Mouse (Mus musculus): ENCODE results near the gene Vsig10. TPM values are rescaled to one million over a fixed set of nuclear protein-coding genes. Genes with fewer than 3 reads are reported as not detected.

Gene Vsig10
- polyA plus RNA-seq, 1 experiment from 2014 or later: 2.2 TPM

GRCm38 (mm10) chr5:117360631-117361541 lies 42.0 kb downstream of the Vsig10 start:
- peak overlapping the region; percentile 20; the same call in 1 of the 2 replicates for H3K9ac ChIP-seq (ENCODE audit: low read depth, low read length)
- WGBS: 33% methylated on average over 13 of the region's 13 CpGs
- ATAC-seq (replicated peaks; ENCODE audit: low FRiP score): peak; percentile 70
- peak overlapping the region; percentile 52 for H3K4me2 ChIP-seq
- peaks cover 2% of the 10 kb centered on the region; the same call in 1 of the 2 replicates for H3K36me3 ChIP-seq (ENCODE audit: control insufficient read depth, insufficient read depth, low read length)
- H3K4me1 ChIP-seq (replicated peaks; ENCODE audit: control insufficient read depth, insufficient read depth, low read length): peaks cover 44% of the 10 kb centered on the region
- no peak overlapping the region for H3K4me3 ChIP-seq (ENCODE audit: low read depth, low read length)
- no peaks in the 10 kb centered on the region for H3K27me3 ChIP-seq (replicated peaks; ENCODE audit: control insufficient read depth, insufficient read depth, low read length)
- H3K27ac ChIP-seq (ENCODE audit: low read depth, low read length): peak overlapping the region; percentile 81
- no peaks in the 10 kb centered on the region for H3K9me3 ChIP-seq (ENCODE audit: control insufficient read depth, low read length)
- DNase-seq (ENCODE audit: low spot score): peak; percentile 61

GRCm38 (mm10) chr5:117361590-117361989 lies 42.7 kb downstream of the Vsig10 start:
- Histone ChIP-seq H3K4me3 (ENCODE audit: low read depth, low read length) (no peak overlapping the region), H3K27me3 (replicated peaks; ENCODE audit: control insufficient read depth, insufficient read depth, low read length) (no peaks in the 10 kb centered on the region), H3K4me2 (no peak overlapping the region), H3K27ac (ENCODE audit: low read depth, low read length) (no peak overlapping the region), H3K36me3 (ENCODE audit: control insufficient read depth, insufficient read depth, low read length) (peaks cover 2% of the 10 kb centered on the region; the same call in 1 of the 2 replicates), H3K9ac (ENCODE audit: low read depth, low read length) (no peak overlapping the region), H3K9me3 (ENCODE audit: control insufficient read depth, low read length) (no peaks in the 10 kb centered on the region), H3K4me1 (replicated peaks; ENCODE audit: control insufficient read depth, insufficient read depth, low read length) (peaks cover 37% of the 10 kb centered on the region)
- 85% methylated on average over 4 of the region's 4 CpGs for WGBS
- ATAC-seq (replicated peaks; ENCODE audit: low FRiP score) (no peak), DNase-seq (ENCODE audit: low spot score) (no peak)

DNA sequence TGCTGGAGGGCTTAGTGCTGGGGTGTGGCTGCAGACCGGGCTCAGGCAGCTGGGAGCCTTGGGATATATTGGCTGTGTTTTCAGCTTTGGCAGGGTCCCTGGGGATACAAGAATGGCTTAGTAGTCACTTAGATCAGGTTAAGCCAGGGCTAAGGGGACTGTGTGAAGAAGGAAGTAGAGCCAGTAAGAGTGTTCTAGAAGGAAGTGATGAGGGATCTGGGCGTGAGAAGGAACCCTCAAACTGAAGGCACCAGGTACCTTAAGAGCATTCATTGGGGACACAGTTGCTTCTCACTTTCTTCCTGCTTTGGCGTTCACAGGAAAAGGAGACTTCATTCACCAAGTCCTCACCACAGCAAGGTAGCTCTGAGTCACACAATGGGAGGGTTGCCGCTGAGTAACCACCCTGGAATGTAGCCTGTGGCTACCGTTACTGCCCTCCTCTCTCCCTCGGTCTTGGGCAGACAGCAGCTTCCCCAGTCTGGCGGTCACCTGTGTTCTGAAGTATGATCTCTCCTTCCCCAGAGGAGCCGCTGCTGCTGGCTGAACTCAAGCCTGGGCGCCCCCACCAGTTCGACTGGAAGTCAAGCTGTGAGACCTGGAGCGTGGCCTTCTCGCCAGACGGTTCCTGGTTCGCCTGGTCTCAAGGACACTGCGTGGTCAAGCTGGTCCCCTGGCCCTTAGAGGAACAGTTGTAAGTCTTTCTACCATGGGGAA lies 44.3 kb downstream of the Vsig10 start:
- Histone ChIP-seq H3K27me3 (replicated peaks; ENCODE audit: control insufficient read depth, insufficient read depth, low read length) (no peaks in the 10 kb centered on the region), H3K4me1 (replicated peaks; ENCODE audit: control insufficient read depth, insufficient read depth, low read length) (peaks cover 33% of the 10 kb centered on the region), H3K36me3 (ENCODE audit: control insufficient read depth, insufficient read depth, low read length) (peaks cover 2% of the 10 kb centered on the region; the same call in 1 of the 2 replicates), H3K9me3 (ENCODE audit: control insufficient read depth, low read length) (no peaks in the 10 kb centered on the region), H3K4me3 (ENCODE audit: low read depth, low read length) (no peak overlapping the region), H3K9ac (ENCODE audit: low read depth, low read length) (no peak overlapping the region), H3K27ac (ENCODE audit: low read depth, low read length) (no peak overlapping the region), H3K4me2 (no peak overlapping the region)
- DNase-seq (ENCODE audit: low spot score): no peak
- no peak for ATAC-seq (replicated peaks; ENCODE audit: low FRiP score)
- WGBS: 54% methylated on average over 15 of the region's 15 CpGs

GRCm38 (mm10) chr5:117364821-117365220 lies 45.9 kb downstream of the Vsig10 start:
- H3K36me3 ChIP-seq (ENCODE audit: control insufficient read depth, insufficient read depth, low read length): peaks cover 5% of the 10 kb centered on the region
- no peak overlapping the region for H3K4me3 ChIP-seq (ENCODE audit: low read depth, low read length)
- H3K4me1 ChIP-seq (replicated peaks; ENCODE audit: control insufficient read depth, insufficient read depth, low read length): peaks cover 19% of the 10 kb centered on the region
- 84% methylated on average over 3 of the region's 3 CpGs for WGBS
- H3K27me3 ChIP-seq (replicated peaks; ENCODE audit: control insufficient read depth, insufficient read depth, low read length): no peaks in the 10 kb centered on the region
- ATAC-seq (replicated peaks; ENCODE audit: low FRiP score) (no peak), DNase-seq (ENCODE audit: low spot score) (no peak)
- no peak overlapping the region; the same call in 1 of the 2 replicates for H3K27ac ChIP-seq (ENCODE audit: low read depth, low read length)
- H3K9me3 ChIP-seq (ENCODE audit: control insufficient read depth, low read length): no peaks in the 10 kb centered on the region
- H3K9ac ChIP-seq (ENCODE audit: low read depth, low read length): no peak overlapping the region
- no peak overlapping the region for H3K4me2 ChIP-seq

- H3K9ac ChIP-seq (ENCODE audit: low read depth, low read length): no peak overlapping the region
- DNase-seq (ENCODE audit: low spot score) (no peak), ATAC-seq (replicated peaks; ENCODE audit: low FRiP score) (peak; percentile 53)
- H3K4me1 ChIP-seq (replicated peaks; ENCODE audit: control insufficient read depth, insufficient read depth, low read length): peaks cover 7% of the 10 kb centered on the region
- H3K4me3 ChIP-seq (ENCODE audit: low read depth, low read length): no peak overlapping the region
- H3K27me3 ChIP-seq (replicated peaks; ENCODE audit: control insufficient read depth, insufficient read depth, low read length): no peaks in the 10 kb centered on the region
- H3K4me2 ChIP-seq: peak overlapping the region; percentile 7; the same call in 1 of the 2 replicates
- H3K27ac ChIP-seq (ENCODE audit: low read depth, low read length): peak overlapping the region; percentile 70
- H3K9me3 ChIP-seq (ENCODE audit: control insufficient read depth, low read length): no peaks in the 10 kb centered on the region
- peaks cover 11% of the 10 kb centered on the region for H3K36me3 ChIP-seq (ENCODE audit: control insufficient read depth, insufficient read depth, low read length)
- 83% methylated on average over 13 of the region's 13 CpGs for WGBS
These were observed 47.1 kb downstream of the Vsig10 start for GRCm38 (mm10) chr5:117365904-117366561.

DNA sequence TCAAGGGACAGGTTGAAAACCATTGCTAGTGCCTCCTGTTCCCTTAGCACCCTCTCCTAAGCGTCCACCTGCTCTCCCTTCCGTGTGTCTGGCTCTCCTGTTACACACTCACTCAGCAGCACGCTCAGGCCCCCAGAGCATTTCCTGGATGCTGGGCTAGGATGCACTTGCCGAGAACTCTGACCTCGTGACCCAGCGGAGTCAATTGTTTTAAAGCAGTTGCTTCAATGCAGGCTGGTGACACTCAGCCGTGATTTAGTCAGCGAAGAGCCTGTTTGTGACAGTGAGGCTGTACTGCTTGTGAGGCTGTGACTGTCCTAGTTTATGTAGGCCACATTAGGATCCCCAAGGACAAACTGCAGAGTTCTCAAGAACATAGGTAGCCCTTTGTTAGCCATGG lies 48.3 kb downstream of the Vsig10 start:
- peaks cover 17% of the 10 kb centered on the region for H3K36me3 ChIP-seq (ENCODE audit: control insufficient read depth, insufficient read depth, low read length)

DNA sequence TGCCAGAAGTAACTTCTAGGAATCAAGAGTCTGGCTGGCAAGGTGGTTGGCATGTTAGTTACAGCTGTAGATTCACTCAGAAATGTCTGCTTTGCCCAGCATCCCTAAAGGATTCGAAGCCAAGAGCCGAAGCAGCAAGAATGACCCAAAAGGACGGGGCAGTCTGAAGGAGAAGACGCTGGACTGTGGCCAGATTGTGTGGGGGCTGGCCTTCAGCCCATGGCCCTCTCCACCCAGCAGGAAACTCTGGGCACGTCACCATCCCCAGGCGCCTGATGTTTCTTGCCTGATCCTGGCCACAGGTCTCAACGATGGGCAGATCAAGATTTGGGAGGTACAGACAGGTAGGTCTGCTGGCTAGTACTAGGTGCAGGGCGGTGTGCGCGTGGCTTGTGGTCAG lies 51.7 kb downstream of the Vsig10 start:
- 85% methylated on average over 10 of the region's 10 CpGs for WGBS
- ATAC-seq (replicated peaks; ENCODE audit: low FRiP score) (no peak), DNase-seq (ENCODE audit: low spot score) (no peak)
- Histone ChIP-seq H3K9me3 (ENCODE audit: control insufficient read depth, low read length) (no peaks in the 10 kb centered on the region), H3K27me3 (replicated peaks; ENCODE audit: control insufficient read depth, insufficient read depth, low read length) (no peaks in the 10 kb centered on the region), H3K4me1 (replicated peaks; ENCODE audit: control insufficient read depth, insufficient read depth, low read length) (no peaks in the 10 kb centered on the region; the same call in 1 of the 2 replicates), H3K4me2 (no peak overlapping the region), H3K4me3 (ENCODE audit: low read depth, low read length) (no peak overlapping the region), H3K36me3 (ENCODE audit: control insufficient read depth, insufficient read depth, low read length) (peaks cover 15% of the 10 kb centered on the region), H3K27ac (ENCODE audit: low read depth, low read length) (no peak overlapping the region), H3K9ac (ENCODE audit: low read depth, low read length) (no peak overlapping the region)

More for the DNA sequence above, 48.3 kb downstream of the Vsig10 start:
- WGBS: 60% methylated on average over 8 of the region's 8 CpGs
- Histone ChIP-seq H3K27me3 (replicated peaks; ENCODE audit: control insufficient read depth, insufficient read depth, low read length) (no peaks in the 10 kb centered on the region), H3K9ac (ENCODE audit: low read depth, low read length) (no peak overlapping the region), H3K4me1 (replicated peaks; ENCODE audit: control insufficient read depth, insufficient read depth, low read length) (no peaks in the 10 kb centered on the region; the same call in 1 of the 2 replicates), H3K27ac (ENCODE audit: low read depth, low read length) (no peak overlapping the region), H3K4me3 (ENCODE audit: low read depth, low read length) (no peak overlapping the region), H3K4me2 (no peak overlapping the region), H3K9me3 (ENCODE audit: control insufficient read depth, low read length) (no peaks in the 10 kb centered on the region)
- no peak for ATAC-seq (replicated peaks; ENCODE audit: low FRiP score)
- DNase-seq (ENCODE audit: low spot score): no peak

- no peaks in the 10 kb centered on the region for H3K9me3 ChIP-seq (ENCODE audit: control insufficient read depth, low read length)
- 87% methylated on average over 9 of the region's 9 CpGs for WGBS
- peaks cover 22% of the 10 kb centered on the region for H3K36me3 ChIP-seq (ENCODE audit: control insufficient read depth, insufficient read depth, low read length)
- H3K4me3 ChIP-seq (ENCODE audit: low read depth, low read length): no peak overlapping the region
- ATAC-seq (replicated peaks; ENCODE audit: low FRiP score) (no peak), DNase-seq (ENCODE audit: low spot score) (no peak)
- H3K9ac ChIP-seq (ENCODE audit: low read depth, low read length): no peak overlapping the region
- no peaks in the 10 kb centered on the region for H3K27me3 ChIP-seq (replicated peaks; ENCODE audit: control insufficient read depth, insufficient read depth, low read length)
- H3K4me1 ChIP-seq (replicated peaks; ENCODE audit: control insufficient read depth, insufficient read depth, low read length): no peaks in the 10 kb centered on the region
- H3K4me2 ChIP-seq: no peak overlapping the region
- no peak overlapping the region for H3K27ac ChIP-seq (ENCODE audit: low read depth, low read length)
These were observed 54.5 kb downstream of the Vsig10 start for GRCm38 (mm10) chr5:117373418-117373817.

Measured in liver, embryonic 11.5 days (tissue).